Mouse (Mus musculus): ENCODE data around the gene Hk1. TPM values are rescaled to one million over a fixed set of nuclear protein-coding genes. Genes with fewer than 3 reads are reported as not detected.

Hk1 gene
- total and polyA plus RNA-seq, 3 experiments = 71.0 to 120 (median 120) TPM

GRCm38 (mm10) chr10:62334686-62335422 is 44.9 kb downstream of the Hk1 start:
- intact Hi-C loops (cut with DNase I) = loop anchor here (5.0 kb wide), 2 partner anchors 33 to 58 kb away; no protein-coding TSS in a partner anchor

GRCm38 (mm10) chr10:62333269-62333668 is 46.4 kb downstream of the Hk1 start:
- Histone ChIP-seq H3K9ac (ENCODE audit: low read depth, low read length) (no peak overlapping the region), H3K79me2 (replicated peaks; ENCODE audit: control insufficient read depth, insufficient read depth, low read length) (peaks cover 8% of the 10 kb centered on the region), H3K4me1 (ENCODE audit: control insufficient read depth, insufficient read depth, low read length) (peaks cover 29% of the 10 kb centered on the region), H3K4me3 (peak overlapping the region; percentile 24; the same call in 1 of the 2 replicates), H3K36me3 (ENCODE audit: control insufficient read depth, insufficient read depth, low read length) (no peaks in the 10 kb centered on the region; the same call in 1 of the 2 replicates), H3K27me3 (ENCODE audit: control insufficient read depth, insufficient read depth, low read length) (no peaks in the 10 kb centered on the region), H3K27ac (peak overlapping the region; percentile 82)
- no peak for DNase-seq
- TF ChIP-seq POLR2A (IDR thresholded peaks at IDR 0.05; ENCODE audit: insufficient read depth, low read depth, low read length) (no peak), EP300 (IDR thresholded peaks at IDR 0.05; ENCODE audit: insufficient read depth, low read depth, low read length) (no peak), CTCF (IDR thresholded peaks at IDR 0.05) (no peak)
- WGBS = 64% methylated on average over 14 of the region's 14 CpGs
- intact Hi-C loops (cut with DNase I) = no loop called here

More at GRCm38 (mm10) chr10:62334686-62335422, 44.9 kb downstream of the Hk1 start:
- no peak overlapping the region for H3K9ac ChIP-seq (ENCODE audit: low read depth, low read length)
- peaks cover 8% of the 10 kb centered on the region for H3K79me2 ChIP-seq (replicated peaks; ENCODE audit: control insufficient read depth, insufficient read depth, low read length)
- TF ChIP-seq POLR2A (IDR thresholded peaks at IDR 0.05; ENCODE audit: insufficient read depth, low read depth, low read length) (no peak), EP300 (IDR thresholded peaks at IDR 0.05; ENCODE audit: insufficient read depth, low read depth, low read length) (no peak), CTCF (IDR thresholded peaks at IDR 0.05) (no peak)
- H3K36me3 ChIP-seq (ENCODE audit: control insufficient read depth, insufficient read depth, low read length) = no peaks in the 10 kb centered on the region; the same call in 1 of the 2 replicates
- no peaks in the 10 kb centered on the region for H3K27me3 ChIP-seq (ENCODE audit: control insufficient read depth, insufficient read depth, low read length)
- DNase-seq = no peak
- no peak overlapping the region for H3K27ac ChIP-seq
- WGBS = 72% methylated on average over 20 of the region's 20 CpGs
- H3K4me3 ChIP-seq = no peak overlapping the region
- peaks cover 32% of the 10 kb centered on the region for H3K4me1 ChIP-seq (ENCODE audit: control insufficient read depth, insufficient read depth, low read length)

GRCm38 (mm10) chr10:62332514-62332913 is 47.2 kb downstream of the Hk1 start:
- 8% methylated on average over 7 of the region's 7 CpGs for WGBS
- H3K36me3 ChIP-seq (ENCODE audit: control insufficient read depth, insufficient read depth, low read length) = no peaks in the 10 kb centered on the region; the same call in 1 of the 2 replicates
- H3K4me1 ChIP-seq (ENCODE audit: control insufficient read depth, insufficient read depth, low read length) = peaks cover 27% of the 10 kb centered on the region
- H3K27me3 ChIP-seq (ENCODE audit: control insufficient read depth, insufficient read depth, low read length) = no peaks in the 10 kb centered on the region
- intact Hi-C loops (cut with DNase I) = no loop called here
- H3K4me3 ChIP-seq = peak overlapping the region; percentile 24; the same call in 1 of the 2 replicates
- TF ChIP-seq EP300 (IDR thresholded peaks at IDR 0.05; ENCODE audit: insufficient read depth, low read depth, low read length) = 0 out of 2 replicates have a peak, but pooled peaks have one; percentile 14
- TF ChIP-seq POLR2A (IDR thresholded peaks at IDR 0.05; ENCODE audit: insufficient read depth, low read depth, low read length) = peak; percentile 47; the same call in 1 of the 2 replicates
- TF ChIP-seq CTCF (IDR thresholded peaks at IDR 0.05) = no peak
- peaks cover 8% of the 10 kb centered on the region for H3K79me2 ChIP-seq (replicated peaks; ENCODE audit: control insufficient read depth, insufficient read depth, low read length)
- H3K9ac ChIP-seq (ENCODE audit: low read depth, low read length) = peak overlapping the region; percentile 47
- peak; percentile 66 to 81 for DNase-seq
- peak overlapping the region; percentile 82 for H3K27ac ChIP-seq

- no peak for DNase-seq
- Histone ChIP-seq H3K4me3 (no peak overlapping the region), H3K27me3 (ENCODE audit: control insufficient read depth, insufficient read depth, low read length) (no peaks in the 10 kb centered on the region), H3K9ac (ENCODE audit: low read depth, low read length) (no peak overlapping the region), H3K4me1 (ENCODE audit: control insufficient read depth, insufficient read depth, low read length) (peaks cover 29% of the 10 kb centered on the region), H3K79me2 (replicated peaks; ENCODE audit: control insufficient read depth, insufficient read depth, low read length) (peaks cover 10% of the 10 kb centered on the region), H3K36me3 (ENCODE audit: control insufficient read depth, insufficient read depth, low read length) (no peaks in the 10 kb centered on the region; the same call in 1 of the 2 replicates), H3K27ac (peak overlapping the region; percentile 47)
- TF ChIP-seq POLR2A (IDR thresholded peaks at IDR 0.05; ENCODE audit: insufficient read depth, low read depth, low read length) (no peak), CTCF (IDR thresholded peaks at IDR 0.05) (no peak)
- WGBS = 48% methylated on average over 12 of the region's 12 CpGs
- intact Hi-C loops (cut with DNase I) = no loop called here
Measured at GRCm38 (mm10) chr10:62331771-62332170, 47.9 kb downstream of the Hk1 start.

GRCm38 (mm10) chr10:62331296-62331695 is 48.4 kb downstream of the Hk1 start:
- WGBS = 91% methylated on average over 9 of the region's 9 CpGs
- no peaks in the 10 kb centered on the region for H3K27me3 ChIP-seq (ENCODE audit: control insufficient read depth, insufficient read depth, low read length)
- H3K4me3 ChIP-seq = no peak overlapping the region
- H3K9ac ChIP-seq (ENCODE audit: low read depth, low read length) = no peak overlapping the region
- H3K36me3 ChIP-seq (ENCODE audit: control insufficient read depth, insufficient read depth, low read length) = no peaks in the 10 kb centered on the region
- peaks cover 12% of the 10 kb centered on the region for H3K79me2 ChIP-seq (replicated peaks; ENCODE audit: control insufficient read depth, insufficient read depth, low read length)
- peaks cover 26% of the 10 kb centered on the region for H3K4me1 ChIP-seq (ENCODE audit: control insufficient read depth, insufficient read depth, low read length)
- TF ChIP-seq EP300 (IDR thresholded peaks at IDR 0.05; ENCODE audit: insufficient read depth, low read depth, low read length) = no peak
- no peak for TF ChIP-seq POLR2A (IDR thresholded peaks at IDR 0.05; ENCODE audit: insufficient read depth, low read depth, low read length)
- no peak for TF ChIP-seq CTCF (IDR thresholded peaks at IDR 0.05)
- no peak overlapping the region for H3K27ac ChIP-seq
- DNase-seq = no peak
- intact Hi-C loops (cut with DNase I) = no loop called here

- H3K27me3 ChIP-seq (ENCODE audit: control insufficient read depth, insufficient read depth, low read length) = no peaks in the 10 kb centered on the region
- no peaks in the 10 kb centered on the region for H3K36me3 ChIP-seq (ENCODE audit: control insufficient read depth, insufficient read depth, low read length)
- H3K4me3 ChIP-seq = no peak overlapping the region
- intact Hi-C loops (cut with DNase I) = no loop called here
- TF ChIP-seq POLR2A (IDR thresholded peaks at IDR 0.05; ENCODE audit: insufficient read depth, low read depth, low read length) = no peak
- TF ChIP-seq CTCF (IDR thresholded peaks at IDR 0.05) = no peak
- TF ChIP-seq EP300 (IDR thresholded peaks at IDR 0.05; ENCODE audit: insufficient read depth, low read depth, low read length) = no peak
- peaks cover 12% of the 10 kb centered on the region for H3K79me2 ChIP-seq (replicated peaks; ENCODE audit: control insufficient read depth, insufficient read depth, low read length)
- H3K9ac ChIP-seq (ENCODE audit: low read depth, low read length) = no peak overlapping the region
- H3K4me1 ChIP-seq (ENCODE audit: control insufficient read depth, insufficient read depth, low read length) = peaks cover 25% of the 10 kb centered on the region
- DNase-seq = peak; percentile 54
- peak overlapping the region; percentile 83 for H3K27ac ChIP-seq
- WGBS = 27% methylated on average over 7 of the region's 7 CpGs
Measured at GRCm38 (mm10) chr10:62329846-62330245, 49.9 kb downstream of the Hk1 start.

Data from heart, adult 2 months (tissue).